Mouse (Mus musculus) A20 (cell line): ENCODE results near the gene Akap13.
A peak's percentile ranks its signal among the peaks of the same experiment; 100 is the strongest.

Source experiments
- DNase-seq: peaks from one replicate; pipeline ENCODE4 v3.0.0-alpha.2; 2011; ENCODE audit warnings: low read depth, low spot score

Gene Akap13

DNA sequence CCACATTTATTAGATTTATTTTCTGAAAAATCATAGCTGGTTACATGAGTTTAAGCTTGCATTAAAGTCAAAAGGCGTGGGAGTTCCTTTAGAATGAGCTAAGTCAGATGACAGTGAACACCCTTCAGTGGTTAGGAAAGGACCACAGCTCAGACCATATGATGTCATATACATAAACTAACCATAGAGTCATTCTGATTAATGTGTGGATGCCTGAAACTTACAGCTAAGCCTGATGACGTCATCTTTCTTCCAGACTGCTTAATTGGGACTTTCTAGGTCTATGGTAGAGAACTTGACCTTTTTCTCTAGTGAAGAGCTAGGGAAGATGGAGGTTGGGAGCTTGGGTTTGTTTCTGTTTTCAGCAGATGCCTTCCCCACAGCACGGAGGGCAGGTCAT is 211.6 kb downstream of the Akap13 start:
- no peak for DNase-seq

DNA sequence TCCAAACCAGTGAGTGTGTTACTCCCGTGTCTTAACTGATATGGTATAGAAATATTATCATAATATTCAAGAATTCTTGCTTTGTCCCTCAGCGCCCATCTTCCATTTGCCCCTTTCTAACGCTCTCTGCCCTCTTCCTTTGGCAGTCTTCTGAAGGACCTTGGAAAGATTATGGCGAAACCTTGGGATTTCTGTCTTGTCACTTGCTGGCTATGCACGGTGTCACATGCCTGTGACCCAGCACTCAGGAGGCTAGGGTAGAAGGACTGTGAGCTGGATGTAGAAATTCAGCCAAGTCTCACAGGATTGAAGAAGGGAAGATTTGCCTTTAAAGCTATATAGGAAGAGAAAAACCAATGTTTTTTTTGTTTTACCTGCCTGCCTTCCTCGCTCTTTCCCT is 212.2 kb downstream of the Akap13 start:
- DNase-seq = no peak

DNA sequence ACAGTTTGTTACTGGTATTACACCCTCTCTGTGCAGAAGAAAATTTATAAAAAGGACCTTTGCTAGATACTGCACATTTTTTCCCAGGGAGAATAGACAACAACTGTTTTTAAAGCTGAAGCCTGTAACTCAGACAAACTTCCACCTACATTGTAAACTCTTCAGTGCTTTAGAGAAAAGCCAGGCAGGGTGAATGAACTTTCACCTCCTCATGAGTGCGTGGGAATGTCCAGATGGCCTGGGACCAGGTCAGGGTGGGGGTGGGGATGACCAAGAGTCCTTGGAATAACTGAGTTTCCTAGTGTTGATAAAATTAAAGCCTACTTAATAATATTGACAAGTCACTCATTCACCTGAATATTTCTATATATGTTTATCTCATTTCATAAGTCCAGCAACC is 213.1 kb downstream of the Akap13 start:
- no peak for DNase-seq

DNA sequence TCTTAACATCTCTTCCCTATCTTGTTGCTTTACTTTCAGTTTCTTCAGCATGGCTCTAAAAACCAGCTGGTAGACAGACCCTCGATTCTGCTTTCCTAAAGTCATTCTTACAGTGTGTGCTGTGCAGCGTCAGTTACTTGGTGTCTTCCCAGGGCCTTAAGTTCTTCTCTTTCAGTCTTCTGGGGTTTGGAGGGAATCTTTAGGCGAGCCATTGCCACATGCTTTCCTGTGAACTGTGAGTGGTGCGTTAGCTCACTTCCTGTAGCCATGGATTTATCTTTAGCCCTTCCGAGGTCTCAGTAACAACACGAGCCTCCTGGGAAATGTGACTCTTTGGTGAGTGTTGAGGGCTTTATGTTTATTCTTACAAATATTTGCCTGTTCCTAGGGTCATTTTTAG is 214.1 kb downstream of the Akap13 start:
- peak; percentile 41 for DNase-seq

DNA sequence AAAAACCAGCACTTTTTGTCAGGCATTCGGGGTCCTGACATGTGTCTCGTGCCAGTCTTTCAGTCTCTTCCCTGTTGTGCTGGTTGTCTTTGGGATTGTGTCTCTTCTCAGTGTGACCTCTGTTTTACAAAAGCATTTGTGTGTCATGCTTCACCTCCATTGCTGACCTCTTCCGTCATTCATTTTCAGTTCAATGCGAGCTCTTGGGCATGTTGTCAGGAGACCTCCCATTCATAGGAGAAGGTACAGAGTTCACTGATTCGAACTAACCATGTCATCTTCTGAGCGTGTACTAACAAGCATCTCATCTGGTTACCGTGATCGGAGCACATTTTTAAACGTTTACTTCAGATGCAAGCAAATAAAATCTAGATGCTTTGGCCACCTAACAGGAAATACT is 224.3 kb downstream of the Akap13 start:
- DNase-seq = no peak

DNA sequence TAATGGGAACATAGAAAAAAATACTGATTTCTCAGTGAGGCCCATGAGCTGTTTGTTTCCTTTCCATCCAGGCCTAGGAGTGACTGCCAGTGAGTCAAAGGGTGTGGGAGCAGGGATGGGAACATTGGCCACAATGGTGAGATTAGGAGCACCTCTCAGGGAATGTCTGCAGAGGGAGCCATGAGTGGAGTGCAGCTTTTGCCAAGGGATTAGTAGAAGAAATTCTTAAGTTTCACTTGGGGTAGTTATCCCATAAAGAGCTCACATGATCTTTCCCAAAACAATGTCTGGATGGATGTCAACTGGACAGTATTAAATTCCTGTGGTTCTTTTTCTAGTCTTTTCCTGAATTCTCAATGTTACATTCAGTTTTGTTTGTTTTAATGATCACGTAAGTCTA is 227.6 kb downstream of the Akap13 start:
- no peak for DNase-seq

DNA sequence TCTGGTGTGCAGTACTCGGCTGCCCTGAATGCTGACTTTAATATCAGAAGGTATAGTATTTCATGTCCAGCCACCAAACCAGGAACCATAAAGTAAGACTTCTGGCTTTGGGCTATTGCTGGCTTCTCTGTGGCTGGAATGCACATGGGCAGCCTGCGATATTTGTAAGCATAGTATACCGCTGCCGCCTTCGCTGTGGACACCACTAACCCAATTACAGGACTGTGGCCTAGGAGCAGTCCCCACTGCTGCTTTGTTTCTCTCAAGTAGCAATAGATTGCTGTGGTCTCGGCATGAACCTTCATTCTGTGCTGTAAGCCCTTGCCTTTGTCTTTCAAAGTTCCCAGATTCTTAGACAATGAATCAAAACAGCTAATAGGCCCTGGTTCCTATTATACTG is 228.1 kb downstream of the Akap13 start:
- no peak for DNase-seq

DNA sequence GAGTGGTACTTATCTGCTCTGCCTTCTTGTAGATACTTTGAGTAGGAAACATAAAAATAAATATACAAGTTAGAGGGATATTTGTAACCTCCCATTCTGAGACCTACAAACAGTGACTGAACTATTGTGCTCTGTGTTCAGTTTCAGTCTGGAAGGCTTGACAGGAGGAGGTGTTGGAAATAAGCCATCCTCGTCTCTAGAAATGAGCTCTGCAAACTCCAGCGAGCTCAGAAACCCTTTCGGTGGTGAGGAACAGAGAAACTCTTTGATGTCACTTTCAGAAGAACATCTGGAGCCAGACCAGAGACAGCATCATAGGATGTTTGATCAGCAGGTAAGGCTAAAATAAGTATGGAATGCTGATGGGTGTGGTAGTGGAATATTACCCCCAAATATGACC is 229.6 kb downstream of the Akap13 start:
- DNase-seq = peak; percentile 17

DNA sequence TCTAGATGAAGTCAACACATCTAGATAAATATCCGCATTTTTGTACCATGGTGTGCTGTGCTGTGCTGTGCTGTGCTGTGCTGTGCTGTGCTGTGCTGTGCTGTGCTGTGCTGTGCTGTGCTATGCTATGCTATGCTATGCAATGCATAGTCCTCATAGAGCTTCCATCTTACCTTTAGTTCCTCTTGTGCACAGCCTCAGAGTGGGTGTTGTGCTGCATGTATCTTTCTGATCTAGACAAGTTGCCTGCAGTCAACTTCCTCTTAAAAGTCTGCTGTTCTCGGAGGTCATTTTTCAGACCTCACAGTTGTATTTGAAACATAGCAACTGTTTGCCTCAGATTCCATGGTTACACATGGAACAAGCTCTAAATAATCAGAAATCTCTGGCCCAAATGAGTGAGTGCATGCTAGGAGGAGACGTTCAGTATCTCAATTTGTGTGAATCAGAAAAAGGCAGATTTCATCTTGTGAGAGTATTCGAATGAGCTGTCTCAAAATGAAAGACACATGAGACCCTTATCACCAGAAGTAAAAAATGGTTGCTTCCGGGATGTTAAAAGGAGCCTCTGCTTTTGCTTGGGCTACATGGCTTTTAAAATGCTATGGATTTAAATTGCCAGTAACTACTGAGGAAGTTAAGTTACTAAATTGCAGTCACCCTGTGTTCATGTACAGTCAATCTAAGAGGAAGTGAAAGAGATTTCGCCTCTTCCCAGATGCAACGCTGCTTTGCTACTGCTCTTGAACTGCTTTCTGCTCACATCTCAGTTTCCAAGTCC is 230.9 kb downstream of the Akap13 start:
- peak; percentile 87 for DNase-seq

DNA sequence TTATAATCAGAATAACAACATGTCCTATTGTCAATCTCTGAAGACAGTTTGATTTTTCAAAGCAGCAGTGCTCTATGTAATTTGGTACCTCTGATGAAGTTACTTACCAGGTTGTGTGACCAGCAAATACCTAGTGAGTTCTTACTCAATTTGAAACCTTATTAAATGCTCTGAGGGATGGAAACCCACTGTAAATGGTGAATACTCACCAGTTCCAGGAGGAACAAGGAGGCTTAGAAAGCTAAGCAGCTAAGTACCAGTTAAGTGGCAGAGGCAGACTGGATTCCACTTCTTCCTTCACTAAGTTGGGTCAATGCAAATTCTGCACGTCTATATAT is 231.5 kb downstream of the Akap13 start:
- DNase-seq = no peak

DNA sequence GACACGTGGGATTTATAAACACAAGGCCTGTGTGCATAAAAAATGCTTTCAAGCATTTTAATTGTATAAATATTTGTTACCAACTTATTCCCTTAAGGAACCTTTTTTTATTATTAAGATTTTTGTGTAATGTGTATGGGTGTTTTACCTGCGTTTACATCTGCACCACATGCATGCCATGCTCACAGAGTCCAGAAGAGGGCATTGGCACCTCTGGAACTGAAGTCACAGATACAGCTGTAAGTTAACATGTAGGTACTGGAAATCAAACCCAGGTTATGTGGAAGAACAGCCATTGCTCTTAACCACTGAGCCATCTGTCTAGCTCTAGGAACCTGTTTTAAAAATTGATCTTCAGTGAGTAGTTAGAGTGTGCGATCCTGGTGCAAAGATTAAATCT is 232.8 kb downstream of the Akap13 start:
- DNase-seq = peak; percentile 57

DNA sequence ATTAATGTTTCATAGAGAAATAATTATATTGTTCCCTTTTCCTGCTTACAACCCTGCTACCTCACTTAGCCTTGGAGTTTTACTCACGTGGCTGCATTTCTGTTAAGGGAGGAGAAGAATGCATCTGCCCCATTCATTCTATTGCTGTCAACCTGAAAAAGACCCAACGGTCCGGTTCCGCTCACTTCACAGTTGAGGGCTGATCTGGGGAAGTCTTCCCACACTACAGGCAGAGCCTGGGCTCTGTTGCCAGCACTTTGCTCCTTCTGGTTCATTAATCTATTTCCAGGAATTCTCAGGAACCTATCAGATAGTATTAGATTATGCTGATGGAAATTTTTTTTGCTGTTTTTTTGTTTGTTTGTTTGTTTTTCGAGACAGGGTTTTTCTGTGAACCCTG is 239.4 kb downstream of the Akap13 start:
- no peak for DNase-seq

DNA sequence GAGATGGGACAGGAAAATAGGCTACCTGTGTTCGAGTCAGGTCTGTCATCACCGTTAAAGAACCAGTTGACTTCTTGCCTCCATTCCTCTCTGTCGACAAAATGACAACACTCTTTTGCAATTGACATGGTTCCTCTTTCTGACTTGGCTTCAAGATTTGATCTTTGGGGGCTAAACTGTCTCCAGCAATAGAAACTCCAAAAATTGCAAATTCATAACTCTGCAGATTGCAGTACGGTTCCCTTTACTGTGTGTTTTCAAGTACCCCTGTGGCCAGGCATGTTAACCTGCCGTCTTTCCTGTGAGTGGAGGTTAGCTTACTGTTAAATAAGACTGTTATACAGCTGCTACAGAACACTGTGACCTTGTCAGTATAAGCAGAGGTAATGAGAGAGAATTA is 244.5 kb downstream of the Akap13 start:
- peak; percentile 76 for DNase-seq

DNA sequence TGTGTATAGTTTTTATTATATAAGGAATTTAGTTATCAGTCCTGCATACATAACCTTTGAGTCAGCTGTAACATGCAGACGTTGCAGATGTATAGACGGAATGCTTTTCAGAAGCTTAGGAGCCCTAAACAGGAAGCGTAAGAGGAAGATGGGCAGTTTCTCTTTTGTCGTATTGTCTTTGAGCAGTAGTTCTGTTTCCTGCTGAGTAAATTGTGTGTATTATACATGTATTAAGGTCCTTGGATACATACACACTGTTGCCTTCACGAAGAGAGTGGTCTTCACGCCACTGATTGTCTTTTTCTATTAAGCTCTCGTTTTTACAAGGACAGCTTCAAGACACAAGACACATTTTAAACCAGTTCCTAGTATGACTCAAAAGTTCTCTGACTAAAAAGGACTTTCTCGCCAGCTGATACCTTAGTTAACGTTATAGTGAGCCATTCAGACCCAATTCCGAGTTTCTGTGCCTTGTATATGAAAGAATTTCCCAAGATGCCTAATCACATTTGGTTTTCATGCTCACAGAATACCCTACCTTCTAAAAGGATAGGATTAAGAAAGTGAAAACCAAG is 245.5 kb downstream of the Akap13 start:
- peak; percentile 83 for DNase-seq

DNA sequence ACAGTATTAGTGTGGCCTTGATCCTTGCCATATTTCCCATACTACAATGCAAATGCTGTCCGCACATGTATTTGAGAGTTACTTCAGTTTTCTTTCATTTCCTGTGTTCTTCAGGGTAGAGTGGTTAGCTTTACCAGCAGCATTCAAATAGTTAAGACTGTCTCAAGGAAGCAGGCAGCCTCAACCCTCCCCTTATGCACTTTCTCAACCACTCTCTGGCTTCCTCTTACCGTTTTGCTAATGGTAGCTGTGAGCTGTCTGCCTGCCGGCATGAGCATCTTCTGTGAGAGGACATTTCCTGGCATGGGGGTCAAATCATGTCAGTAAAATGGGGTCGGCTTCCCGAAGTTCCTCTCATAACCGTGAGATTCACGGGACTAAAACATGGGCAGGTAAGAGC is 246.4 kb downstream of the Akap13 start:
- DNase-seq = peak; percentile 88

DNA sequence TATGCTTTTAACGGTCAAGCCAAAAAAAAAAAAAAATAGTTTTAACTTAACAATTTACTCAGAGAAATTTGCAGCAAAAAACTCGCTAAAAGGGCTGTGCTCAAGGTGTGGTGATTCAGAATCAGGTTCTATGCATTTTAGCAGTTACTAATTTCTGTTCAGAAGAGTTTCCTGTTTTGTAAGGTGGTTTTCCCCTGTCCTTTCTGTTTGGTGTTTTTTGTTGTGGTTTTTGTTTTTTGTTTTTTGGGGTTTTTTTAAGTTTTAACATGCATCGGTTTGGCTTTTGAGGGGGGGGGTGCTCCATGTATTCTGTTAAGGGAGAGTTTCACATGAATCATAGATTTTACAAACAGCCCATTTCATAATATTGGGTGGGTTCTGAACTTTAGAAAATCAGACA is 247.0 kb downstream of the Akap13 start:
- no peak for DNase-seq

DNA sequence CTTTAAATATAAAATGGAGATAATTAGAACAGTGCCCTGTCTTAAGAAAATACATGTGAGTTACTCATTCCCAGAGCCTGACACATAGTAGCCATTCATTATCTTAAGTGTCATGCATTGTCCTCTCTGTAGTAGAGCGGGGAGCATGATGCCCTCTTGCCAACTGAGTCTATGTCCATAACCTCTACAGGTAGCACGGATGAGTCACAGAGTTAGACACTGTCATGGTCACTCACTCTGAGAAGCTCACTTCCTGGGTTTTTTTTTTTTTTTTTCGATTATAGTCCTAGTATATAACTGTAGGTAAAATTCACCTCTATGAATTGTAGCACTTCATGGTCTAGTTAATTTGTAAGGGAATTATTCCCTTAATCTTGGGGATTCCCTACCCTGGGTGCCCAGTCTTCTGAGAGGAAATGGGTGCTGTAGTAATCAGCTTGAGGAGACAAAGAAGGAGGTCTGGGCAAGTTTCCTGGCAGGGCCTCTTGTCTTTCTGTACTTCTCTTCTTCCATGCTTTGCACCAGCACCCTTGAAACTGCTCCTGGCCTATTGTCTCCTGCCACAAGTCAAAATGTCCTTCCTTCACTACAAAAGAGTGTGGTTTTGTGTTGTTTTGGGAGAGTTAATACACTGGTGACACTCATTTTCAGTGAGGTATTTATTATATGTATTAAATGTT is 247.8 kb downstream of the Akap13 start:
- DNase-seq = peak; percentile 64

DNA sequence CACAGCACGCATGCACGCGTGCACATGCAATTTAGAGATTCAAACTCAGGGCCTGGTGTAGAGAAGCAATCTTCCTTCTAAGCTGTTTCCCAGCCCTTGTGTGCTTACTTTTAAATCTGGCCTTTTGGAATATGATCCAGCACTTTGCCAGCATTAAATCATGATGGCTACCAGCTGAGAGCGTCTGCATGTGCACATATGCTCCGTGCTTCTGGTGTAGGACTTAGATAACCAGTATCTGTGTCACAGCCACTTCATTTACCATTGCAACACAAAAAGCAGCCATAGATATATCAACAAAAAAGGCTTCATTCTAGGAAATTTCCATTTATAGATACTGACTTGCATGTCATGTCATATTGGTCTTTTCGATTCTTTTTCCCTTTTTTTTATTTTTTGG is 249.5 kb downstream of the Akap13 start:
- no peak for DNase-seq

DNA sequence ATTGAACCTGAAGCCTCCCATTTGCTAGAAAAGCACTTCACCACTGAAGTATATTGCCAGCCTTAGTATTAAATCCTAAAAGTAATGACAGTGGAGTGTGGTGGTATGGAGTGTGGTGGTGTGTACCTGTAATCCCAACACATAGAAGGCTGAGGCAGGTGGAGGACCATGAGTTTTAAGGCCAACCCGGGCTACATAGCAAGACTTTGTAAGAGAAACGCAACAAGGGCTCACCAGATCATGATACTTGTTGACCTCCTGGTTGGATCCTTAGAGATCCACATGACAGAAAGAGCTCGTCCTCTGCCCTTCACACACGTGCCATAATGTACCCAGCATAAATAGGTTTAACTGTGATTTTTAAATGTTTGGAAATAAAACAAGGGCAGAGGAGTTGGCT is 254.6 kb downstream of the Akap13 start:
- DNase-seq = no peak

DNA sequence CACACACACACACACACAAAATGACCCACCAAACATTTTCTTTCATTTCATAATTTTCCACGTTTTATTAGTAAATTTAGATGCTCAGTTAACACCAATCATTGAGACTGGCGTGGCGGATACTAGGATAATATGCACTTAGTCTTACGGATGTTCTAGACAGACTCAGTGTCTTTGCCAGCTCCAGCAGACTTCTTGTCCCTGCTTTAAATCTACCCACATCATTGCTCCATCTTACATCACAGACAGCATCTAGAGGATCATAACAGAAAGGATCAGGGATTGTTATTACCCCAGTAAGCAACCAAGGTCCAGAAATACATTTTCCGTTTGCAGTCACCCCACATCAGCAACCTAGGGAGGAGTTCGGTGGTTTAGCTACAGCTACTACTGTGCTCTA is 255.6 kb downstream of the Akap13 start:
- DNase-seq = no peak

DNA sequence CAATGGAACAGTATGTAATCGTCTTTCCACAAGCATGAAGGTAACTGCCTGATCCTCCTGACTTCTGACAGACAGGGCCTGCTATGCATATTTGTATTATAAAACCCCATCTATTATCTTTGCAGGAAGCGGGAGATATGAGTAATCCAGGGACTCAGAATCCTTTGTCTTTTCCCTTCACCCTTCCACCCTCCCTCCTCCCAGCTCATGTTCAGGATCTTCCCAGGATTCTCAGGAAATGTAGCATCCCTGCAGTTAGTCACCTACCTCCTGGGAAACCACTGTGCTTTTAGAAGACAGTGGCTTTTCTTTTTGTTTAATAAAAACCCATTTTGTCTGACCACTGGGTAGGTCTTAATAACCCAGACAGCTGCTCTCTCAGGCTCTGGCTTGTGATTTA is 256.1 kb downstream of the Akap13 start:
- no peak for DNase-seq

DNA sequence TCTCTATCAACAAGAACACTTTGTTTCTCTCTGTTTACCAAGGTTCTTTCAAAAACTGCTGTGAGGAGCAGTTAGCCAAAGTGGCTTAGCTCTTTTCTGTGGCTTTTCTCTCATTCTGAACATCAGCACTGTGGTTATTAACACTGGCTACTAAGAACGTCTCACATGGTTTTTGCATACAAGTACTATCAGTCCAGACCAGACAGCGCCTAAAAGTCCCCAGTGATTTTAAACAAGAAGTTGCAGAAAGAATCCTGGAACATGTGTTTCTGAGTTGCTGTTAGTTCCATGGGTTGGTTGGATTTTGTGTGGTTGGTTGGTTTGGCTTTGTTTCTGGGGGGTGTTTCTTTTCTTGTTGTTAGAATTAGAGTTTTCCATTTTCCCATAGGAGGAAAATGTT is 257.5 kb downstream of the Akap13 start:
- DNase-seq = no peak

DNA sequence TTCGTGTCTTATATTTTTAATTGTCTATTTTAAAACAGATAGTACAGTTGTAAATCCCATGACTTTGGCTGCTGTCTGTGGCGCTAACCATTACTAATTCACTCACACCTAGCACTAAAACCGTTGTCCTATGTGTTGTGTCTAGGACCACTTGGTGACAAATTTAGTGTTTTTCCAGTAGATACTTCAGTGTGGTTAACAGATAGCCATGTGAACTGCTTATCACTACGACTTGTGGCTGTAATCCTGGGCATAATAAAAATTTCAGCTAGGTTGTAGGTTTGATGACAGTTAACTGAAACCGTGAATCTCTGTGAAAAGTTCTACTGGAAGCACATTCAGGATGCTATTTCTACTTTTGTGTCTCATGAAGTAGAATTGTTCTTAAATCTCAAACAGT is 258.6 kb downstream of the Akap13 start:
- no peak for DNase-seq
